Mouse (Mus musculus) ES-Bruce4 (cell line): Measurements from ENCODE around the gene Gpank1.

Source experiments
- CTCF ChIP-seq: IDR thresholded peaks from one replicate; pipeline ENCODE4 v1.8.1; 2011; ENCODE audit warnings: low read depth, low read length
- EP300 ChIP-seq: IDR thresholded peaks from 2 replicates; pipeline ENCODE4 v1.6.1; 2011; ENCODE audit warnings: low read depth, low read length; ENCODE audit not compliant: insufficient read depth
- POLR2A ChIP-seq: IDR thresholded peaks from one replicate; pipeline ENCODE4 v1.8.1; 2011; ENCODE audit warnings: low read length; ENCODE audit not compliant: insufficient read depth

DNA sequence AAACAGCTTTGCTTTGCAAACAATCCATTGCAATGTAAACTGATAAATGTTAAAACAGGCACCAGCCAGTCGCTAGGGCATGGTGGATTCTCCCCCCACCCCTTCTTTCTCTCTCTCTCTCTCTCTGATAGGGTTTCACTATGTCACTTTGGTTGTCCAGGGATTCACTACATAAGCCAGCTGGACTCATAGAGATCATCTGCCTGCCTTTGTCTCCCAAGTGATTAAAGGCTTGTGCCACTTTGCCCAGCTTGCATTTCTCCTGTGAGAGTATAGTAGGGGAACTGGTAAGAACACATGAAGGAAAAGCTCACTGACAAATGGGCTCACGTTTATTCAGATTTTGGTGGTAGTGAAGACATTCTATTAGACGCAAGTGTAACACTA is 10.9 kb downstream of the Gpank1 start:
- TF ChIP-seq EP300 (no peak), POLR2A (no peak), CTCF (no peak)
